ENCODE assay signal across 8 mouse cellular contexts in the genomic region with DNA sequence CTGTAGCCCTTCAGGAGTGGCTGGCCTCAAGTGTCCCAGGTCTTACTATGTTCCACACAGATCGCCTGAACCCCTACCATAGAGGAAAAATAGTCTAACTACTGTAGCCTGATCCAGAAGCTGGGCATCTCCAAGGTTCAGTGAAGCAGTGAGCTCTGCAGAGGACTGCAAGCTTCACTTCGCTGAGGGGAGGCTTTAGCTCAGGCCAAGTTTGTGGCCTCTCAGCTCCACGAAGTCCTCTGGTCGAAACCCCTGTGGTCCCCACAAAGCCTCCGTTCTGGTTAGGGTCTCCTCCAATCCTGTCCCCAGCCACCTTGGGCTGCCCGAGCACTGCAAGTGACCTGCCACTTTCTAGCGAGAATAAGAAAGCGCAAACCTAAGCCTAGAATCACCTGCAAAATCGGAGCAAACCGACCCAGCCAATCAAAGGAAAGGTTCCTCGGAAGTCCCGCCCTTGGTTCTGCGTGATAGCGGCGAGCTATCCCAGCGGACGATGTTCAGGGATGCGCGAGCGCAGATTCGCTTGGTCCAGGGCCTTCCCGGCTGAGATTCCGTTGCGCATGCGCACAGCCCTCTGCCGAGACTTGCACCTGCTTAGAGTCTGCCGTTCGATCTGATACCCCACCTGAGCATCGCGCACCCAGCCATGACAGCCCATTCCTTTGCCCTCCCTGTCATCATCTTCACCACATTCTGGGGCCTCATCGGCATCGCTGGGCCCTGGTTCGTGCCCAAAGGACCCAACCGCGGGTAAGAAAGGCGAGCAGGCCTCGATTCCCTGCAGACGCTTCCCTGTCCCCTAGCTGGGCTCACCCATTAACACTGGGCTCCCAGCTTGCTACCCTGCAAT. TPM values are rescaled to one million over a fixed set of nuclear protein-coding genes. Genes with fewer than 3 reads are reported as not detected.
A peak's percentile ranks its signal among the peaks of the same experiment; 100 is the strongest.
DNase-seq lines count a peak whose midpoint lies in the region; ATAC-seq lines count a peak whose summit lies in the region.

A gene (plus strand): TSS at position 511 of the 850 bp plus-strand sequence.

- no peaks in the 10 kb centered on the region for H3K9me3 ChIP-seq in forebrain, embryonic 14.5 days (replicated peaks; ENCODE audit: control insufficient read depth, low read length)
- no peaks in the 10 kb centered on the region for H3K9me3 ChIP-seq in heart, embryonic 16.5 days (replicated peaks; ENCODE audit: control insufficient read depth, low read length)
- H3K9me3 ChIP-seq in neural tube, embryonic 11.5 days (ENCODE audit: control insufficient read depth, low read length), result no peaks in the 10 kb centered on the region

- H3K36me3 ChIP-seq in forebrain, embryonic 14.5 days (ENCODE audit: control insufficient read depth, insufficient read depth, low read length), result peaks cover 26% of the 10 kb centered on the region
- H3K36me3 ChIP-seq in heart, embryonic 16.5 days (ENCODE audit: control insufficient read depth, insufficient read depth), result no peaks in the 10 kb centered on the region
- no peaks in the 10 kb centered on the region for H3K36me3 ChIP-seq in neural tube, embryonic 11.5 days (ENCODE audit: control insufficient read depth, insufficient read depth, low read length)

- peaks cover 13% of the 10 kb centered on the region for H3K4me1 ChIP-seq in brown adipose tissue, adult 24 weeks (ENCODE audit: control insufficient read depth, insufficient read depth, insufficient read length, low read length)
- H3K4me1 ChIP-seq in forebrain, embryonic 14.5 days (ENCODE audit: control insufficient read depth, insufficient read depth, low read length), result peaks cover 18% of the 10 kb centered on the region
- no peaks in the 10 kb centered on the region; the same call in 1 of the 2 replicates for H3K4me1 ChIP-seq in heart, embryonic 16.5 days (ENCODE audit: control insufficient read depth, insufficient read depth, low read length)
- peaks cover 7% of the 10 kb centered on the region for H3K4me1 ChIP-seq in neural tube, embryonic 11.5 days (ENCODE audit: control insufficient read depth, insufficient read depth, low read length)

- WGBS in forebrain, embryonic 14.5 days, result 2% methylated on average over 38 of the region's 38 CpGs
- WGBS in heart, embryonic 16.5 days, result 6% methylated on average over 38 of the region's 38 CpGs
- WGBS in neural tube, embryonic 11.5 days, result 5% methylated on average over 38 of the region's 38 CpGs

- H3K27me3 ChIP-seq in forebrain, embryonic 14.5 days (replicated peaks; ENCODE audit: control insufficient read depth, insufficient read depth, low read length), result no peaks in the 10 kb centered on the region
- H3K27me3 ChIP-seq in heart, embryonic 16.5 days (ENCODE audit: control insufficient read depth, insufficient read depth, low read length), result no peaks in the 10 kb centered on the region
- no peaks in the 10 kb centered on the region for H3K27me3 ChIP-seq in neural tube, embryonic 11.5 days (ENCODE audit: control insufficient read depth, insufficient read depth, low read length)

- H3K27ac ChIP-seq in brown adipose tissue, adult 24 weeks (replicated peaks; ENCODE audit: low read depth, low read length), result no peak within 1 kb of the TSS
- peak within 1 kb of the TSS; percentile 78 for H3K27ac ChIP-seq in forebrain, embryonic 14.5 days (ENCODE audit: low read depth, low read length)
- no peak within 1 kb of the TSS for H3K27ac ChIP-seq in heart, embryonic 16.5 days (ENCODE audit: low read length)
- H3K27ac ChIP-seq in neural tube, embryonic 11.5 days (ENCODE audit: low read depth, low read length), result no peak within 1 kb of the TSS

- peak; percentile 12 to 19 for DNase-seq in B cell, adult 2 months
- peak; percentile 98 for DNase-seq in forebrain, embryonic 14.5 days (ENCODE audit: low spot score)
- peak; percentile 88 for DNase-seq in kidney, postnatal 14 days
- peak; percentile 75 for DNase-seq in liver
- peak; percentile 93 for DNase-seq in neural tube, embryonic 11.5 days (ENCODE audit: low spot score)
- peak; percentile 16 for DNase-seq in thymus, postnatal 25 days

- peak within 1 kb of the TSS; percentile 56 for H3K4me3 ChIP-seq in brown adipose tissue, adult 24 weeks (ENCODE audit: insufficient read depth, low read depth, low read length)
- peak within 1 kb of the TSS; percentile 64 for H3K4me3 ChIP-seq in forebrain, embryonic 14.5 days (ENCODE audit: low read depth, low read length)
- peak within 1 kb of the TSS; percentile 39 for H3K4me3 ChIP-seq in heart, embryonic 16.5 days (ENCODE audit: low read length)
- peak within 1 kb of the TSS; percentile 49 for H3K4me3 ChIP-seq in neural tube, embryonic 11.5 days (ENCODE audit: low read depth, low read length)

- peak within 1 kb of the TSS; percentile 93 for H3K9ac ChIP-seq in forebrain, embryonic 14.5 days (ENCODE audit: low read length)
- H3K9ac ChIP-seq in heart, embryonic 16.5 days (ENCODE audit: low read length), result peak within 1 kb of the TSS; percentile 65
- peak within 1 kb of the TSS; percentile 70 for H3K9ac ChIP-seq in neural tube, embryonic 11.5 days (ENCODE audit: low read length)

- H3K4me2 ChIP-seq in forebrain, embryonic 14.5 days (ENCODE audit: low read length), result peak within 1 kb of the TSS; percentile 74
- H3K4me2 ChIP-seq in heart, embryonic 16.5 days (ENCODE audit: low read depth, low read length), result peak within 1 kb of the TSS; percentile 81
- peak within 1 kb of the TSS; percentile 69 for H3K4me2 ChIP-seq in neural tube, embryonic 11.5 days (ENCODE audit: low read depth)

- ATAC-seq in forebrain, embryonic 14.5 days, result peak; percentile 97
- ATAC-seq in heart, embryonic 16.5 days (replicated peaks; ENCODE audit: extremely low read depth, insufficient read depth, low FRiP score), result peak; percentile 80
- peak; percentile 91 for ATAC-seq in neural tube, embryonic 11.5 days (ENCODE audit: insufficient read depth, low FRiP score, low TSS enrichment)

RNA-seq across cellular contexts. Expression of the gene that starts here (rescaled TPM):
- polyA plus RNA-seq in brown adipose tissue, adult 24 weeks (2012; ENCODE audit: insufficient read depth, insufficient read length, missing spikeins), result 3.1 and 4.0 TPM in 2 replicates
- 152 and 161 TPM in 2 replicates for polyA plus RNA-seq in forebrain, embryonic 14.5 days (2014; fragmentation: Nextera tagmentation; extraction: Ambion mirVana)
- 17.4 and 20.0 TPM in 2 replicates for polyA plus RNA-seq in heart, embryonic 16.5 days (2015; fragmentation: Nextera tagmentation; extraction: Ambion mirVana)
- 59.7 and 70.8 TPM in 2 replicates for polyA plus RNA-seq in neural tube, embryonic 11.5 days (2014; fragmentation: Nextera tagmentation; extraction: Ambion mirVana)

Comparison
In these comparisons a context has a peak if more than half of its experiments do, and no peak if none do; other contexts are left out.
1. DNase-seq: peak in every context shown above with its lines; median percentile 98 in forebrain, embryonic 14.5 days; 93 in neural tube, embryonic 11.5 days; 88 in kidney, postnatal 14 days; 75 in liver; 16 in thymus, postnatal 25 days; 16 in B cell, adult 2 months.